Mouse (Mus musculus) kidney, adult 9 months (tissue): ENCODE data around the gene Rtl6.

ENCODE experiments used
- DNase-seq: peaks from one replicate; pipeline ENCODE4 v3.0.0; 2022

Rtl6 gene

DNA sequence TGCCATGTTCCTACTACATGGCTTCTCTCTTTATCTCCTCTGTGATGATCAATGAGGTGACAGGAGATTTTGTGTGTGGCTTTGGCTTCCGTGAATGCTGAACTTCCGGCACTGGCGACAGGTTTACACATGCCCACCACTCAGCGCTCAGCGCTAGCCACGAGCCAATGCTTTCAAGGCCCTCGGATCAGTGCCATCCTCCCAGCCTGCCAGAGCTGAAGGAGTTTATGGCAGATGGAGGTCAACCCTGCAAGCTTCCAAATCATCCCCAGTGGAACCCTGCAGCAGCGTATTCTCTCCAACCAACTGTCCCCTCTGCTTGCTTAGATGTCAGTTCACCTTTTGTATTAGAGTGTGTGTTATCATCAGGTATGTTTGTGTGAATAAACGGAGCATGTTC is 21.0 kb downstream of the Rtl6 start:
- DNase-seq = no peak

DNA sequence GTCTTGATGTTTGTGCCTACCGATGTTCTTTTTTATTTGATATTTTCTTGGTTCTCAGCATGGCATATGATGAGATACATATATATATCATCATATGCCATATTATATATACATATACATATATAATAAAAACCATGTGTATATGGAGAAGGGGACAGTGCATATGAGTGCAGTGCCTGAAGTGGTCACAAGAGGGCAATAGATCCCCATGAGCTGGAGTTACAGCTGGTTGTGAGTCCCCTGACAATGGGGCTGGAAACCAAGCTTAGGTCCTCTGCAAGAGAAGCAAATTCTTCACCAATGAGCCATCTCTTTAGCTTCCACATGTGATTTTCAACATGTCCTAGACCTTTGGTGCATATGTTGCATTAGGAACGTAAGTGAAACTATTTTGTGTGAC is 21.7 kb downstream of the Rtl6 start:
- peak; percentile 32 for DNase-seq

DNA sequence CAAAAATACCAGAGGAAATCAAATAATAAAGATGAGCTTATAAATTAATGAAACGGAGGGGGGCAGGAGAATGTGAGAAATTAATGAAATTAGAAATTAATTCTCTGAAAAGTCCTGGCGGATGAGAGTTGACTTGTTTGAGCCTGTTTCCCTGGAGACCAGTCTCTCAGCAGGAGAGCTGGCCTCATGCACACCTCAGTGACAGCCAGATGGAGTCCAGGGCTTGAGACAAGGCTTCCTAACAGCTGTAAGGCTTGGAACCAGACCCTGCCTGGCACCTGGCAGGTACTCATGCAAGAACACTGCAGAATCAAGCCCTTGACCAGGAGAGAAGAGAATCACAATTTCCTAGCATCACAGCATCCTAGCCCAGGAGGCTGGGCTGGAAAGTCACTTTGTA is 25.4 kb downstream of the Rtl6 start:
- no peak for DNase-seq

DNA sequence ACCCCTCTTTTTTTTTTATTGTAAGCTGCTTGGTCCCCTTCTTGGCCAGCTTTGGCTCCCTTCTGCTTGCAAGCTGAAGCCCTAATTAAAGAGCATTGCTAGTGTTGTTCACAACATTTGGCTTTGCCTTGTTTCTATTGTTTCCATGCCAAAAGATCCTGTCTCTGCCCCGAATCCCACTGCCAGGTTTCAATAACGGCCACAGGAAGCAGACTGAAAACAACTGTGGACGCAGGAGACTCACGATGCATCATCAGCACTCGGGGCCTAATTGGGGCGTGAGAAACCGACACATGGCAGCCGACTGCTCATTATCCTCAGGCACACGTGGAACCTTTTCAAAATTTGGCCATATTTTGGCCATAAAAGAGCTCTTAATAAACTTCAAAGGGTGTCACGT is 26.1 kb downstream of the Rtl6 start:
- DNase-seq = no peak

DNA sequence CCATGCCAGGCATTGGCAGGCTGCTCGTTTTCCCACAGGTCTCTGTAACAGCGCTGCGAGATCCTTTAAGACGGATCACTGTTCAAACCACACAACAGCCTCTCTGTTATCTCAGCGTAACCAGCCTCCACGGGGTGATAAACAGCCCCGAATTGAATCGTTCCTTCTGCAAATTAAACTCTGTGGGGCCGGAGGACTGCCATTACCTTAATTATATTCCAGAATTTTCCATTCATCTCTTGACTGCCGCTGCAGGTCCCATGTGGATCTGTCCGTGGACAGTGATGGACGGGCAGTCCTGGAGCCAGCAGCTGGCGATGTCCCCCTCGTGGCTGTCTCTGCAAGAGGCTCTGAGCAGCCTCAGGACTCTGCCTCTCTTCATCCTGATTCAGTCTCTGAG is 30.7 kb downstream of the Rtl6 start:
- DNase-seq = no peak

DNA sequence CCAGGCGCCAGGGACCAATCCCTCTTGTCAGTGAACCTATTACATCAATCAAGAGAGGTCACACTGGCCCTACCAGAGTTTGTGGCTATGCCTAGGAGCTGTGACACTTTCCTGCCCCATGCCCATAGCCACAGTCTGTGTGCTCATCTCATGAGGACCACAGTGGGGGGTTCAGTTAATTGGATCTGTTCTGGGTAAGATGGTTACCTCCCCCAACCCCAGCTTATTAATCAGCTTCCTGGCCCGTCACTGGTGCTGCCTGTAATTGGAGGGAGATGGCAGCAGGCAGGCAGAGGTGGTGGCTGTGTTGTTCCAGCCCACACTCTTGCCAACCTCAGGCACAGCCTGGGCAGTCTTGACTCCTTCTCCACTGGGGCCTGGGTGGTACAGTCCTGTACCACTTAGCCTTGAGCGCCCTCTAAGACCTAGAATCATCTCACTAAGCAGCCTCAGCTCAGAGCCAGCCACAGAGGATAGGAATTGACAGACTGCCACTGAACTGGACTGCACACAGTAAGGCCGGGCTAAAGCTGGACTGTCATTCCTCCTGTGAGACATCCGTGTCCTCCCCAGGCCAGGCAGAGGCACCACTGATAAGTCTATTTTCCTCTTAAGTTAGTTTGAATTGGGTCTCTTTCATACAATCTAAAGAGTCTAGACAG is 32.3 kb downstream of the Rtl6 start:
- DNase-seq = no peak

DNA sequence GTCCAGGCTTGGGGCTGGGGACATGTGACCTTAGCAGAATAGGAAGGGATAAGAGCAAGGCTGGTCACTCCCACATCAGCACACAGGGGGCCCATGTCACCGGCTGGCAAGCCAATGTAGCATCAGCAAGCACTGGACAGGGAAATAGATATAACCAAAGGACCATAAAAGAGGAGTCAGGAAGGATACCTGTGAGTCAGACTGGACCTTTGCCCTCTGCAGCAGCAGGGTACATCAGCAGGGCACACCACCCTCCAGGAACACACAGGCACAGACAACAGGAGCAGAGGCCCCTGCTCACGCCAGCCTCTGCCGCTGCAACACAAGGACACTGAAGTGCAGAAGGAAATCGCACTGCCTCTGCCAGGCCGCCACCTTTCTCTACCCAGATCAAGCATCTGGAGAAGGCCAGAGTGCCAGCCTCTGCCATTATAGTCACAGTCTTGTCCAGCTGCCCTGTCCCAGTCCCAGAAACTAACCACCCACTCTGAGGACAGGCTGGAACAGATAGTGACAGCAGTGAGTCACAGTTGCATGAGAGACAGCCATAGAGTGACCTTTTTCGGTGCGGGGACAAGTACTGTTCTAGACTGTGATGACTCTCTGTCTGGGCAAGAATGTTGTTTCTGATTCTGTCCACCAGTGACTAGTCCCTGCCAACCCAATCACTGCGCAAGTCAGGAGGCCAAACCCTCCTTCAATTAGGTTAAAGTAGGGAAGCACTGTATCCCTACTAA is 34.5 kb downstream of the Rtl6 start:
- DNase-seq = no peak

DNA sequence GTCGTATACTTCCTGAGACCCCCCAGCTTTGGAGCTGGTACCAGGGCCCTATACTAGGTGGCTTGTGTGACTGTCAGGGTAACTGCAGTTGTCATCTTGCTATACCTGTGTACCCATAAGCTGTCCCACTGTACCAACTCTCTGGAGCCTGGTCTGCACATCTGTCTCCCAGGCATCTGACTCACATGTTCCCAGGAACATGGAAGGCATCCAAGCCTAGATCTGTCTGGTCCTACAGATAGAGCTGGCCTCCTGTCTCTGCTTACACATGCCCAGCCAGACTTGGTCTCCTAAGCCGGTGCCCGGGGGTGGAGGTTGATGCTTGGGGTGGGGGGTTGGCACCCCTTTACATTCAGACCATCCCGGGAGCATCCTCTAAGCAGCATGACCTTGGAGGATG is 36.1 kb downstream of the Rtl6 start:
- no peak for DNase-seq

DNA sequence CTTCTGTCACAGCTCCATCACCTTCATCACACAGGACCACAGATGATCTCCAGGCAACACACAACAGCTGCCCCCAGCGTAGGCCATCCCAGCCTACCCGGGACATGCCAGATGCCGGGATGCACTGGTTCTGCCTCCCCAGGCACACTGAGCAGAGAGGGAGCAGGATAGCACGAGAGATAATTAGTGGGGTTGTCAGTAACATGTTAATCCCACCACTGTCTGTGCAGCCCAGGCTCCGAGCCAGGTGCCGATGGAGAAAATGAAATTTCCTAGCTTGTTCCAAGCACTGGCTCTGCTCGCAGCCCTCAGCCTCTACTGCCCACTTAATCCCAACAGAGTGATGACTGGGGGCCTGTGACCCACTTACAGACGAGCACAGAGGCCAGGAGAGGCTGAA is 39.1 kb downstream of the Rtl6 start:
- no peak for DNase-seq

DNA sequence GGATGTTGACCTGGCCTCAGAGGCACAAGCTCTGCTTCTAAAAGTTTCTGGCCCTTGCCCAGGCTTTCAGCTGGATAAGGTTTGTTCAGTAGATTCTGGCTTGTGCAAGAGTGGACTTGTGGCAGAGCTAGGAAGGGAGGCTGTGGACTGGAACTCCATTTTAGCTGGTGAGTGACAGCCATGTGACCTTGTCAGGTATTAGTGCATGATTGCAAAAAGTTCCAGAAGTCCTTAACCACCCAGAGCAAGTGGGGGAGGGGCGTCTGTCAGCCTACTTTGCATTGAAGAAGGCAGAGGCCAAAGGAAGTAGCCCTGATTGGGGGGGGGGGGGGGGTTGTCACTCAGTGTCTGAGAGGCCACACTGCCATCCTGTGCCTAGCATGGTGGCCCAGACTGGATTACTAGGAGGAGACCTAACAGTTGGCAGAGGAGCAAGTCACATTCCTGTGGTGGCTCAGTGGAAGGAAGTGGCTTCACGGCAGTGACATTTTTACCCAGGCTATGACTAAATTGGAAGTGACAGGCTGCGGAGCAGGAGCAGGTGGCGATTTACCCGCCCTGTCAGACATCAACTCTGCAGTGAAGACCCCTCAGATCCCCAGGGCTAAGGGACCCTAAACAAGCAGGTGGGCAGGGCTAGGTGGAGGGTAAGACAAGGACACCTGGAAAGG is 44.9 kb downstream of the Rtl6 start:
- DNase-seq = peak; percentile 62

DNA sequence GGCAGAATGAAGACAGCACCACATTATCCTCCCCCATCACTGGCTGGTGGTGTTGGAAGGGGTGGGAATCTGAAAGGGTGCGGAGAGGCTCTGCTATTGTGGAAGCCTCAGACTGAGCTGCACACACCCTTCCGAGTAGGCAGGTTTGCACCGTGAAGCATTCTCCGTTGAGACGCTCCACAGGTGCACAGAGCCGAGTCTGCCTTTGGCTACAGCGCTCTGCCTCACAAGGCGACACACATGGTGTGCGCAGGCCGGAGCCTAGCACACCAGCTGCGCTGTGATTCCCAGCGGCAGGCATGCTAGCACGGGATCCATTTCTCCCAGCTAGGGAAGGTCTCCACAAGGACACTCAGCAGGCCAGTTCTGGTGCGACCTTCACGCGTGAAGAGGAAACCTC is 47.6 kb downstream of the Rtl6 start:
- DNase-seq = no peak

DNA sequence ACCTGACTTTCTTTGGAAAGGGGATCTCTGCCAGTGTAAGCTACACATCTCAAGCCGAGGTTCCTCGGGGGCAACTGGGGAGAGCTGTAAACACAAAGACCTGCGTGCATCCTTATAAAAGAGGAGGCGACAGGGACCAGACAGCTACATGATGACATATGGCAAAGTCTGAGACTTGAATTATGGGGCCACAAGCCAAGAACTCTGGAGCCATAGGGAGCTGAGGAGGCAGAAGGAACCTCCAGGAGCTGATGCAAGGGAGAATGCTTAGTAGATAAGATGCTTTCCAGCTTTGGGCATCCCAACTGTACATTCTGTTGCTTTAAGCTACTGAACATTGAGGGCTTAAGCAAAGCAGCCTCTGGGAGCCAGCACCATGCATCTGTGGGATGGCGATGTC is 48.5 kb downstream of the Rtl6 start:
- no peak for DNase-seq

DNA sequence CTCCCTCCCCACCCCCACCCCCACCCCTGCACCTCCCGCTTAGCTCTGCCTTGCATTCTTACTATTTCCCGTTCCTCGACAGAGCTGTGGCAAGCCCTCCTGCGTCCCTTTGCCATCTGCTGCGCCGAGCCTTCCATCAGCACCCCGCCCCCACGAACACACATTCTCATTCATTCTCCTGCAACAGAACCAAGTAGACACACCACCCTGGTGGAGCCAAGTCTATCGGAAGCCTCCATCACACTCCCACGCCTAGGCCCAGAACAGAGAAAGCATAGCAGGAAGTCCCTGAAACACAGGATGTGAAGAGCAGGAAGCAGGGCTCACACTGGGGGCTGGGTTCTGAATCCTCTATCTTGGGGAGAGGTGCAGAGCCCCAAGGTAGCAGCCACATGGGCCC is 51.6 kb downstream of the Rtl6 start:
- DNase-seq = no peak

DNA sequence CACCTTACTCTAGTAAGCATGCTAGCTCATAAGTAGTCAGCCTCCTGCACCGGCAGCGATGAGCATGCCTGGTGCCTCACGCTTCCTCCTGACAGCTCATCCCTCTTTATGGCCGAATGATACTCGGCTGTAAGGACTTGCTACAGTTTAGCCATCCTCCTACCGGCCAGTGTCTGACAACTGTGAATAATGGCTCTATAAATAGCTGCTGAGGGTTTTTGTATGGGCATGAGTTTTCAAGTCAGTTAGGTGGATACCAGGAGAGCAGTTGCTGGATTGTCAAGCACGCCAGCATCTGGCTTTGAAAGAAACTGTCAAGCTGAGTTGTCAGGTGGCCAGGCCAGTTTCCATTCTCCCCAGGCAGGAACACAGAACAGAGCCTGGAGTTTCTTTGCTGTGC is 52.7 kb downstream of the Rtl6 start:
- DNase-seq = no peak
